Mouse (Mus musculus) midbrain, embryonic 13.5 days (tissue): ENCODE measurements around the gene Ptx4. TPM values are rescaled to one million over a fixed set of nuclear protein-coding genes. Genes with fewer than 3 reads are reported as not detected.
A peak's percentile ranks its signal among the peaks of the same experiment; 100 is the strongest.

Experiments used
- ATAC-seq: fragments of 200-750 bp; cut with Nextera tagmentation; 2 replicates; pipeline ENCODE4 v1.8.0; 2017; ENCODE audit warnings: mild to moderate bottlenecking, moderate TSS enrichment, moderate library complexity
- H3K27ac ChIP-seq: fragments of 300-500 bp; sonication (generic); 2 replicates; pipeline ENCODE4 v1.5.1; 2015; ENCODE audit warnings: inconsistent platforms, mild to moderate bottlenecking, moderate library complexity
- H3K27me3 ChIP-seq: fragments of 300-500 bp; sonication (generic); 2 replicates; pipeline ENCODE4 v1.6.1; 2015; ENCODE audit warnings: mild to moderate bottlenecking, inconsistent platforms
- H3K36me3 ChIP-seq: fragments of 300-500 bp; sonication (generic); 2 replicates; pipeline ENCODE4 v1.6.1; 2015; ENCODE audit warnings: mild to moderate bottlenecking, inconsistent platforms
- H3K4me1 ChIP-seq: fragments of 300-500 bp; sonication (generic); replicated peaks from 2 replicates; pipeline ENCODE4 v1.6.1; 2015; ENCODE audit warnings: inconsistent platforms
- H3K4me2 ChIP-seq: fragments of 300-500 bp; sonication (generic); replicated peaks from 2 replicates; pipeline ENCODE4 v1.6.1; 2015; ENCODE audit warnings: moderate library complexity, mild to moderate bottlenecking, inconsistent platforms
- H3K4me3 ChIP-seq: fragments of 300-500 bp; sonication (generic); replicated peaks from 2 replicates; pipeline ENCODE4 v1.5.1; 2015; ENCODE audit warnings: mild to moderate bottlenecking, inconsistent platforms
- H3K9ac ChIP-seq: fragments of 300-500 bp; sonication (generic); replicated peaks from 2 replicates; pipeline ENCODE4 v1.6.1; 2015; ENCODE audit warnings: mild to moderate bottlenecking, inconsistent platforms
- H3K9me3 ChIP-seq: fragments of 300-500 bp; sonication (generic); 2 replicates; pipeline ENCODE4 v1.6.1; 2016; ENCODE audit warnings: mild to moderate bottlenecking, inconsistent platforms
- WGBS: fragments of 180-500 bp; shearing (Covaris S2); methylation state at CpG from one replicate; pipeline ENCODE4 v1.1.7; 2015; 5-methylcytosine and 5-hydroxymethylcytosine counted together
- polyA plus RNA-seq: library from polyadenylated mRNA; unstranded; fragments of >200 nt; fragmentation: Nextera tagmentation; extraction: Ambion mirVana; gene quantifications from 2 replicates; pipeline ENCODE4 v1.2.1, GENCODE M21; 2015

Ptx4 gene
- not detected in 2 replicates for polyA plus RNA-seq

GRCm38 (mm10) chr17:25120406-25120805 is at the start of gene Ptx4:
TSS of gene Ptx4 (plus strand) at chr17:25120760.
- Histone ChIP-seq H3K9ac (no peak within 1 kb of the TSS), H3K4me3 (no peak within 1 kb of the TSS), H3K9me3 (no peaks in the 10 kb centered on the region), H3K27me3 (peaks cover 14% of the 10 kb centered on the region), H3K4me1 (peaks cover 6% of the 10 kb centered on the region; the same call in 1 of the 2 replicates), H3K36me3 (no peaks in the 10 kb centered on the region), H3K27ac (no peak within 1 kb of the TSS), H3K4me2 (no peak within 1 kb of the TSS)
- 50% methylated on average over 3 of the region's 3 CpGs for WGBS
- no peak for ATAC-seq

DNA sequence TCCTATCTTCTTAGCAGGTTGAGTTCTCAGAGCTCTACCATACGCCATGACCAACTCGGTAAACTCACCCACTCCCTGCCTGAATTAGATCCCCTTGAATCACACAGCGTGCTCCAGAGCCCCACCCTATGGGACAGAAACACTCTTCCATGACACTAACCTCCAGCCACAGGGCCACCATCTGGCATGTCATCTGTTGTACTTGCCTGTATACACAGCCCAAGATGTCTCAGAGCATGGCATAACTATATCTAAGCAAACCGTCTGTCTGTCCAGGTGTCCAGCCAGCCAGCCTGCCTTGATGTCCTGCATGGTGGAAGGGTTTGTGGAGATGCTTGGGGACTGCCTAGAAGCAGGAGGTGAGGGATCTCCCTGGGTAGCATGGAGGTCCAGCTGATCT is 43.7 kb upstream of the Ptx4 start:
- Histone ChIP-seq H3K36me3 (peaks cover 25% of the 10 kb centered on the region), H3K9ac (no peak overlapping the region), H3K9me3 (no peaks in the 10 kb centered on the region), H3K4me3 (no peak overlapping the region), H3K4me1 (0 out of 2 replicates have a peak, but pooled peaks cover 4% of the 10 kb centered on the region), H3K27me3 (no peaks in the 10 kb centered on the region), H3K27ac (peak overlapping the region; percentile 21; the same call in 1 of the 2 replicates), H3K4me2 (no peak overlapping the region)
- ATAC-seq: no peak
- 88% methylated on average over 4 of the region's 4 CpGs for WGBS

DNA sequence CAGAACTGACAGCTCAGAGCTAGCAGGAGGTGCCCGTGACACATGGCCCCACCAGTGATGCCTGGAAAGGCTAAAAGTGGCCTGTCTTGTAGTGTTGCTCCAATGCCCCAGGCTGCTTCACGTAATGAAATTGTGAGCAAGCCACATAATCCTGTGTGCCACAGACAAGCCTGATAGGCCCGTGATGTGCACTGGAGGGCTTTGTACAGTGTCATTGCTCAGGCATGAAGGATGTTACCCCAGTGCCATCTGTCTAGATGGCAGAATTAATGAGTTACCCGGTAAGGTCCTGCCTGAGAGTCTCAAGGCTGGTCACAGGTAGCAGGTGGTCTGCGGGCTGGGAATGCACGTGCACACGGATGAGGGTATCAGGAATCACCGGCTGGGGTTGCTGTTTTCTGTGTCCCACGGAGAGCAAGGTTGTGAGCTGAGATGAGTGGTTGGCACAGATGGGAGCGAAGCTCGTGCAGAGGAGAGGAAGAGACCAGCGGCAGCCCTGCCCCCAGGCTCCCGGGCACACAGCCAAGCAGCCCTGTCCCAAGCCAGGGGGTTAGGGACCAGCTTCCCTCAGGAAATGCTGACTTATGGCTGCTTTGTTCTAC is 42.7 kb upstream of the Ptx4 start:
- Histone ChIP-seq H3K36me3 (peaks cover 24% of the 10 kb centered on the region), H3K27me3 (no peaks in the 10 kb centered on the region), H3K9me3 (no peaks in the 10 kb centered on the region), H3K27ac (peak overlapping the region; percentile 48), H3K4me3 (no peak overlapping the region), H3K4me2 (0 out of 2 replicates have a peak overlapping the region, but pooled peaks have one; percentile 1), H3K4me1 (0 out of 2 replicates have a peak, but pooled peaks cover 4% of the 10 kb centered on the region), H3K9ac (no peak overlapping the region)
- WGBS: 74% methylated on average over 13 of the region's 13 CpGs
- ATAC-seq: peak; percentile 76

DNA sequence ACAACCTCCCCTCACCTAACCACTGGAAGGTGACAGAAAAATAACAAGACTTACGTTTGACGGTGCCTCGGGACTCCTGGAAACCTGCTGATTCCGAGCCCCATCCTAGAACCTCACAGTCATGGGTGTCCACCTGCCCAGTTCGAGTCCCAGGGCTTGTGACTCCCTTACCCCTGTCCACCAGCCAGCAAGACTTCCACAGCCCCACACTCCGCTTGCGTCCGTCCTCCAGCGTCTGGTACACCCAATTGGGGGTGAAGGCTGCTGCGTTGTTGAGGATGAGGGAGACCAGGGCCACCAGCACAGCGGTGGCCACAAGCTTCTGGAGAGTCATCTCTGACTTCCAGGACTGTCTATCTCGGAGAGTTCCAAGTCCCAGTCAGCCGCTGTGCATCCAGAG is 40.4 kb upstream of the Ptx4 start:
- WGBS: 90% methylated on average over 13 of the region's 13 CpGs
- ATAC-seq: no peak
- Histone ChIP-seq H3K27ac (no peak overlapping the region), H3K9ac (no peak overlapping the region; the same call in 1 of the 2 replicates), H3K9me3 (no peaks in the 10 kb centered on the region), H3K4me1 (0 out of 2 replicates have a peak, but pooled peaks cover 4% of the 10 kb centered on the region), H3K4me2 (no peak overlapping the region), H3K4me3 (peak overlapping the region; percentile 20; the same call in 1 of the 2 replicates), H3K27me3 (no peaks in the 10 kb centered on the region), H3K36me3 (peaks cover 24% of the 10 kb centered on the region)

DNA sequence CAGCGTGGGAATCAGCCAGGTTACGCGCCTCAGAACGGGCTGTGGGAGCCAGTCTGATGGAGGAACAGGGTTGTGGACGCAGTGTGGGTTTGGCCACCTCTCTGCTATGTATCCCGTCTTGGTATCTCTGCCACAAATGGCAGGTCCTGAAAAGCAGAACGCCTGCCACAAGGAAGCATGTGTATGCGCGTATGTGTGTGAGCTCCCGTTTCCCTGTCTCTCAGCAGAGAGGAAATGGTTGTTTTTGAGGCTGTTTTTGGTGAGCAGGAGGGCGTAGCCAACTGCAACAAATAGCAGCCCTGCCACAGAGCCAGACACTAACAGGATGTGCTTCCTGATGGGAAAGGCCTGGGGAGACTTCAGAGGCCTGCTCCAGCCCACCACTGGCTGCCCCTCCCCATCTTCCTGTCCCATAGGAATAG is 39.6 kb upstream of the Ptx4 start:
- peaks cover 24% of the 10 kb centered on the region for H3K36me3 ChIP-seq
- H3K27ac ChIP-seq: peak overlapping the region; percentile 44; the same call in 1 of the 2 replicates
- no peaks in the 10 kb centered on the region for H3K9me3 ChIP-seq
- 0 out of 2 replicates have a peak, but pooled peaks cover 4% of the 10 kb centered on the region for H3K4me1 ChIP-seq
- H3K9ac ChIP-seq: no peak overlapping the region; the same call in 1 of the 2 replicates
- no peak for ATAC-seq
- no peak overlapping the region for H3K4me2 ChIP-seq
- no peaks in the 10 kb centered on the region for H3K27me3 ChIP-seq
- 91% methylated on average over 11 of the region's 11 CpGs for WGBS
- peak overlapping the region; percentile 20; the same call in 1 of the 2 replicates for H3K4me3 ChIP-seq

DNA sequence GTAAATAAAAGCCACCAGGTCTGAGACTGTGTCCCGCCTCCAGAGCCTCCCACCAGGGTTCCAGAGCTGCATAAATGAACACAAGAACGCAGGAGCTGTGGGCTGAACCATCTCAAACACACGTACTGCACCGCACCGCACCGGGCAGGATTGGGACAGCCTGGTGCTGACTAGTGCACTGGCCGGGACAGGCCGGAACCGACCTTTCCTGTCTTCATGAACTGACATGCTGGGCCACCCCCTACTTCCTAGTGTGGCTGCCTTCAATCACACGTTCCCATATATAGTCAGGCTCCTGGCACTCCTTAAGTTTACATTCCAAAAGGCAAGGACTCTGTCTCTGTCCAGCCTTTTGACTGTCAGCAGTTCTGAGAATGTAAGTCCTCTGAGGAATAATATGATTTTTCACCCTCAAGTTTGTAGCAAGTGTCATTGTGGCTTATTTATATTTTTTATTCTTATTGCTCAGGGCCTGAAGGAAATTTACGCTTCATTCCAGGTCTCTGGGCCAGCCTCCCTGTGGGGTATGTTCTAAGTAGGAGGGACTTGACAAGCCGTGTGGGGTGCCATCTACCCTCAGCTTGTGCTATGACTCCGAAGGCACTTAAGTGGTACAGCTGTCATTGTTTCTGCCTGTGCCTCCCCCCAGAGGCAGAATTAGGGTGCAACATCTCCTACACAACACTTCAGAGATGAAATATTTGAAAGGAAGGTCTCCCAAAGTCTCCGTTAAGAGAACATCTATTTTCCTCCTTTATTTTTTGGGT is 38.3 kb upstream of the Ptx4 start:
- Histone ChIP-seq H3K9ac (no peak overlapping the region), H3K27ac (0 out of 2 replicates have a peak overlapping the region, but pooled peaks have one; percentile 14), H3K9me3 (no peaks in the 10 kb centered on the region), H3K4me3 (no peak overlapping the region), H3K27me3 (no peaks in the 10 kb centered on the region), H3K36me3 (peaks cover 19% of the 10 kb centered on the region), H3K4me2 (no peak overlapping the region), H3K4me1 (0 out of 2 replicates have a peak, but pooled peaks cover 4% of the 10 kb centered on the region)
- ATAC-seq: 0 out of 2 replicates have a peak, but pooled peaks have one; percentile 48
- WGBS: 87% methylated on average over 14 of the region's 14 CpGs

DNA sequence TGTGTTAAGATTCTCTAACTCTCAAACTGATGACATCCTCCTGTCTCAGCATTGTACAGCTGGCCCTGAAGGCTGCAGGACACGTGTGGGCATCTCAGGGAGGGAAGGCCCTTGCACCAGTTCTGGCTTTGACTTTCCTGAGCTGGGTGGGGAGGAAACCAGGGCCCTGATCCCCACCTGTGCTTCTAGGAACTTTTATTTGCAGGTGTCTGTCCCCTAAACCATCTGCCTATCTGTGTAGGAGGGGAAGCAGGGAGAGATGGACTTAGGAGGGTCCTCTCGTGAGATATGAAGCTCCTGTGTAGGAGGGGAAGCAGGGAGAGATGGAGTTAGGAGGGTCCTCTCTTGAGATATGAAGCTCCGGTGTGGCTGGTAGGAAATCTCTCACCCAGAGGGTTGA is 37.7 kb upstream of the Ptx4 start:
- no peaks in the 10 kb centered on the region for H3K9me3 ChIP-seq
- H3K4me1 ChIP-seq: 0 out of 2 replicates have a peak, but pooled peaks cover 4% of the 10 kb centered on the region
- no peaks in the 10 kb centered on the region for H3K27me3 ChIP-seq
- WGBS: 74% methylated on average over 3 of the region's 3 CpGs
- no peak for ATAC-seq
- no peak overlapping the region for H3K4me3 ChIP-seq
- no peak overlapping the region for H3K9ac ChIP-seq
- H3K36me3 ChIP-seq: peaks cover 26% of the 10 kb centered on the region
- H3K27ac ChIP-seq: peak overlapping the region; percentile 30; the same call in 1 of the 2 replicates
- H3K4me2 ChIP-seq: no peak overlapping the region

DNA sequence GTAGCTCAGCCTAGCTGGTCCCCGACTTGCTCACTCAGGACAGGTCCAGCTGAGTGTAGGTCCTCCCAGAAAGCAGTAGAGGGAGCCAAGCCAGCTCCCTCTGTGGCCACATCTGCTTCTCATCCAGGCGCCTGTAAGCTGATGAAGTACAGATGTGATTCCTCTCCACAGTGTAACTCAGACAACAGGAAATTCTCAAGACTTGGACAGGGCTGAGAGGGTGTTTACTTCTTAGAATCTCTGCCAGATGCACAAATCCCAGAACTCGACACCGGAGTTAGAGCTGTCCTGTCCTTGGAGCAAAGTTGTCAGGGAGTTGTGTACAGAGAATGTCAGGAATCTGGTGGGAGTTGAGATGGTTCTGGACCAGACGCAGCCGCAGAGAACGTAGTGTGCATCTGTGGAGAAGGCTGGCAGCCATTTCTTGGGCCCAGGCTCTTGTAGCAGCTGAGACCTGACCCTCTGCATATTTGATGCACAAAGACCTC is 37.1 kb upstream of the Ptx4 start, which contains the start of gene Tmem204:
Tmem204 (minus strand) TSS at position 148 of the 488 bp plus-strand sequence.
- no peak for ATAC-seq
- Histone ChIP-seq H3K9me3 (no peaks in the 10 kb centered on the region), H3K4me3 (no peak within 1 kb of the TSS), H3K27ac (peak within 1 kb of the TSS; percentile 30; the same call in 1 of the 2 replicates), H3K4me2 (no peak within 1 kb of the TSS), H3K36me3 (peaks cover 30% of the 10 kb centered on the region), H3K27me3 (no peaks in the 10 kb centered on the region), H3K4me1 (no peaks in the 10 kb centered on the region), H3K9ac (no peak within 1 kb of the TSS)
- 67% methylated on average over 7 of the region's 7 CpGs for WGBS

GRCm38 (mm10) chr17:25084835-25085385 is 35.6 kb upstream of the Ptx4 start:
- Histone ChIP-seq H3K9ac (no peak overlapping the region), H3K27me3 (no peaks in the 10 kb centered on the region), H3K36me3 (peaks cover 34% of the 10 kb centered on the region), H3K4me2 (no peak overlapping the region), H3K9me3 (no peaks in the 10 kb centered on the region), H3K27ac (no peak overlapping the region), H3K4me1 (no peaks in the 10 kb centered on the region), H3K4me3 (no peak overlapping the region)
- WGBS: 81% methylated on average over 13 of the region's 13 CpGs
- no peak for ATAC-seq

DNA sequence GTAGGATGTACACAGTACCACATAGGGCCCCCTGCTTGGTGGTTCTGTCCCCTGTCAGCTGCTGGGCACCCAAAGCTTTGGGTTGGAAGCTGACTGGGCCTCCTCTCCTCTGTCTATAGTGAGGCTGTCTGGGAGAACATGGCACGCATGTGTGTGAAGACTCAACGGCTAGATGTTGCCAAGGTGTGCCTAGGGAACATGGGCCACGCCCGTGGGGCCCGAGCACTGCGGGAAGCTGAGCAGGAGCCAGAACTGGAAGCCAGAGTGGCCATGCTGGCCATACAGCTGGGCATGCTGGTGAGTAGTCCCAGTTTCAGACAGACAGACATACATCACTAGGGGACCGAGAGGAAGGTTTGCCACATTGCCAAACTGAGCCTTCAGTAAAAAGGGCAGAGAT is 33.8 kb upstream of the Ptx4 start:
- Histone ChIP-seq H3K36me3 (peaks cover 35% of the 10 kb centered on the region), H3K4me1 (no peaks in the 10 kb centered on the region), H3K4me3 (no peak overlapping the region), H3K27ac (no peak overlapping the region), H3K27me3 (no peaks in the 10 kb centered on the region), H3K9me3 (no peaks in the 10 kb centered on the region), H3K9ac (no peak overlapping the region), H3K4me2 (no peak overlapping the region)
- WGBS: 95% methylated on average over 7 of the region's 7 CpGs
- no peak for ATAC-seq

GRCm38 (mm10) chr17:25089158-25089557 is 31.4 kb upstream of the Ptx4 start:
- H3K4me3 ChIP-seq: no peak overlapping the region
- peaks cover 59% of the 10 kb centered on the region for H3K36me3 ChIP-seq
- H3K9ac ChIP-seq: no peak overlapping the region
- 94% methylated on average over 10 of the region's 10 CpGs for WGBS
- no peaks in the 10 kb centered on the region for H3K27me3 ChIP-seq
- H3K9me3 ChIP-seq: no peaks in the 10 kb centered on the region
- no peak overlapping the region for H3K27ac ChIP-seq
- H3K4me1 ChIP-seq: no peaks in the 10 kb centered on the region
- no peak for ATAC-seq
- H3K4me2 ChIP-seq: no peak overlapping the region
